Comparison of ENCODE assay signal across 11 mouse cellular contexts in genomic region chr4:45966716-45967115, GRCm38 (mm10). TPM values are rescaled to one million over a fixed set of nuclear protein-coding genes. Genes with fewer than 3 reads are reported as not detected.
DNase-seq lines count a peak whose midpoint lies in the region; ATAC-seq and TF ChIP-seq lines count a peak whose summit lies in the region.
"Had no signal": no experiment of that assay in that cellular context is flagged by ENCODE, and none has a peak within 500 bp of the region (broad histone marks: within the 10 kb centered on the region; RNA-seq: fewer than 3 reads in every experiment).

No protein-coding gene starts in this region.

- peak overlapping the region; percentile 51 for H3K27ac ChIP-seq in heart, embryonic 11.5 days (ENCODE audit: low read depth, low read length)
- H3K27ac ChIP-seq in kidney, adult 2 months (ENCODE audit: insufficient read depth, low read depth, low read length) = peak overlapping the region; percentile 37
- peak overlapping the region; percentile 75 for H3K27ac ChIP-seq in liver, embryonic 16.5 days (ENCODE audit: low read length)
- H3K27ac ChIP-seq in hindbrain, embryonic 14.5 days = no peak overlapping the region

- 0 out of 2 replicates have a peak overlapping the region, but pooled peaks have one; percentile 17 for H3K9ac ChIP-seq in heart, embryonic 11.5 days (ENCODE audit: low read depth, low read length)
- no peak overlapping the region for H3K9ac ChIP-seq in liver, embryonic 16.5 days (ENCODE audit: low read depth, low read length)
- no peak overlapping the region for H3K9ac ChIP-seq in hindbrain, embryonic 14.5 days

- H3K27me3 ChIP-seq in heart, embryonic 11.5 days (ENCODE audit: control insufficient read depth, insufficient read depth, low read length) = no peaks in the 10 kb centered on the region
- H3K27me3 ChIP-seq in kidney, adult 2 months (replicated peaks; ENCODE audit: control insufficient read depth, insufficient read depth, low read length) = no peaks in the 10 kb centered on the region
- H3K27me3 ChIP-seq in liver, embryonic 16.5 days (ENCODE audit: control insufficient read depth, insufficient read depth, low read depth, low read length) = no peaks in the 10 kb centered on the region
- H3K27me3 ChIP-seq in hindbrain, embryonic 14.5 days (ENCODE audit: control insufficient read depth, insufficient read depth, low read length) = no peaks in the 10 kb centered on the region
- H3K27me3 ChIP-seq: megakaryocyte, embryonic 14.5 days had no signal

- no peak for ATAC-seq in heart, embryonic 11.5 days (replicated peaks; ENCODE audit: insufficient number of reproducible peaks, low FRiP score, low TSS enrichment)
- peak; percentile 59 for ATAC-seq in liver, embryonic 16.5 days (ENCODE audit: low read depth)
- no peak for ATAC-seq in hindbrain, embryonic 14.5 days (ENCODE audit: low FRiP score)

- no peak for TF ChIP-seq CTCF in brain, embryonic 14.5 days (IDR thresholded peaks at IDR 0.05; ENCODE audit: borderline replicate concordance, extremely low read depth, insufficient read depth, insufficient read length)
- no peak for TF ChIP-seq CTCF in kidney, adult 2 months (conservative IDR thresholded peaks at IDR 0.05; ENCODE audit: insufficient read depth, insufficient read length, low read depth, low read length)

- H3K9me3 ChIP-seq in heart, embryonic 11.5 days (replicated peaks; ENCODE audit: control insufficient read depth, low read length) = no peaks in the 10 kb centered on the region
- H3K9me3 ChIP-seq in liver, embryonic 16.5 days (replicated peaks; ENCODE audit: control insufficient read depth, low read length) = no peaks in the 10 kb centered on the region
- H3K9me3 ChIP-seq in hindbrain, embryonic 14.5 days (ENCODE audit: control insufficient read depth, low read length) = no peaks in the 10 kb centered on the region
- H3K9me3 ChIP-seq: megakaryocyte, embryonic 14.5 days had no signal

- peaks cover 38% of the 10 kb centered on the region for H3K4me1 ChIP-seq in heart, embryonic 11.5 days (ENCODE audit: control insufficient read depth, insufficient read depth, low read length)
- H3K4me1 ChIP-seq in kidney, adult 2 months (ENCODE audit: control insufficient read depth, insufficient read depth, low read length) = peaks cover 18% of the 10 kb centered on the region
- H3K4me1 ChIP-seq in liver, embryonic 16.5 days (ENCODE audit: control insufficient read depth, low read depth, low read length) = peaks cover 3% of the 10 kb centered on the region; the same call in 1 of the 2 replicates
- H3K4me1 ChIP-seq in hindbrain, embryonic 14.5 days (replicated peaks; ENCODE audit: control insufficient read depth, insufficient read depth, low read length) = 0 out of 2 replicates have a peak, but pooled peaks cover 8% of the 10 kb centered on the region

- 10% methylated on average over 6 of the region's 6 CpGs for WGBS in heart, embryonic 11.5 days (ENCODE audit: insufficient replicate concordance)
- 17% methylated on average over 6 of the region's 6 CpGs for WGBS in kidney, adult 2 months
- 25% methylated on average over 6 of the region's 6 CpGs for WGBS in liver, embryonic 16.5 days (ENCODE audit: insufficient replicate concordance)
- 38% methylated on average over 6 of the region's 6 CpGs for WGBS in hindbrain, embryonic 14.5 days

- 0 out of 2 replicates have a peak overlapping the region, but pooled peaks have one; percentile 23 for H3K4me3 ChIP-seq in heart, embryonic 11.5 days (ENCODE audit: low read depth, low read length)
- H3K4me3 ChIP-seq in kidney, adult 2 months (ENCODE audit: insufficient read depth, low read depth, low read length) = no peak overlapping the region
- no peak overlapping the region for H3K4me3 ChIP-seq in liver, embryonic 16.5 days (ENCODE audit: low read depth, low read length)
- H3K4me3 ChIP-seq in hindbrain, embryonic 14.5 days (replicated peaks; ENCODE audit: low read length) = no peak overlapping the region
- H3K4me3 ChIP-seq: megakaryocyte, embryonic 14.5 days had no signal

- peak overlapping the region; percentile 67 for H3K4me2 ChIP-seq in heart, embryonic 11.5 days
- 0 out of 2 replicates have a peak overlapping the region, but pooled peaks have one; percentile 29 for H3K4me2 ChIP-seq in liver, embryonic 16.5 days (ENCODE audit: low read depth, low read length)
- no peak overlapping the region for H3K4me2 ChIP-seq in hindbrain, embryonic 14.5 days (replicated peaks)

- no peaks in the 10 kb centered on the region for H3K36me3 ChIP-seq in heart, embryonic 11.5 days (ENCODE audit: control insufficient read depth, insufficient read depth, low read length)
- H3K36me3 ChIP-seq in kidney, adult 2 months (ENCODE audit: control insufficient read depth, insufficient read depth, low read length) = no peaks in the 10 kb centered on the region
- H3K36me3 ChIP-seq in liver, embryonic 16.5 days (ENCODE audit: control insufficient read depth, insufficient read depth) = no peaks in the 10 kb centered on the region
- no peaks in the 10 kb centered on the region for H3K36me3 ChIP-seq in hindbrain, embryonic 14.5 days (replicated peaks; ENCODE audit: control insufficient read depth, insufficient read depth)

- no peak for TF ChIP-seq POLR2A in brain, embryonic 14.5 days (IDR thresholded peaks at IDR 0.05; ENCODE audit: borderline replicate concordance, extremely low read depth, insufficient read depth, insufficient read length, poor library complexity, severe bottlenecking)
- TF ChIP-seq POLR2A in kidney, adult 2 months (IDR thresholded peaks at IDR 0.05; ENCODE audit: low read depth, low read length) = no peak

- DNase-seq in heart, adult 18-20 months = no peak
- peak; percentile 12 for DNase-seq in brain, embryonic 14.5 days (ENCODE audit: low read depth)
- DNase-seq in kidney, adult 2 months = peak; percentile 74
- DNase-seq in left cerebral cortex, adult 8-10 months (ENCODE audit: low spot score in 2 of 2) = no peak
- no peak for DNase-seq in hindbrain, embryonic 14.5 days (ENCODE audit: low spot score)
- DNase-seq in cerebellum, postnatal 25 days = no peak
- DNase-seq: cerebellum, adult 11-12 months; thymus, postnatal 14 days had no signal

RNA-seq across cellular contexts. Expression of gene Tdrd7, which starts 1.6 kb away (rescaled TPM):
- polyA plus RNA-seq in heart, embryonic 11.5 days (2014; fragmentation: Nextera tagmentation; extraction: Ambion mirVana) = 19.1 and 19.2 TPM in 2 replicates
- 10 to 100 TPM; 11.0 to 12.3 TPM for total RNA-seq in heart, adult 18-20 months (2021)
- polyA plus RNA-seq in brain, embryonic 14.5 days (2012; rRNA removed) = 16.5 and 22.7 TPM in 2 replicates
- 13.2 and 19.1 TPM in 2 replicates for polyA plus RNA-seq in kidney, adult 2 months (2012; rRNA removed)
- polyA plus RNA-seq in liver, embryonic 16.5 days (2015; fragmentation: Nextera tagmentation; extraction: Ambion mirVana) = 11.9 and 12.1 TPM in 2 replicates
- total RNA-seq in left cerebral cortex, adult 8-10 months (2022) = 10 to 100 TPM; 29.8 to 38.7 (median 33.5) TPM
- polyA plus RNA-seq in hindbrain, embryonic 14.5 days (2014; fragmentation: Nextera tagmentation; extraction: Ambion mirVana) = 32.6 and 36.4 TPM in 2 replicates

Comparison
In these comparisons a context has a peak if more than half of its experiments do, and no peak if none do; other contexts are left out.
1. DNase-seq: peak in brain, embryonic 14.5 days (single experiment) and kidney, adult 2 months (single experiment); none in heart, adult 18-20 months (0 of 2), left cerebral cortex, adult 8-10 months (0 of 2), hindbrain, embryonic 14.5 days (single experiment) and cerebellum, postnatal 25 days (0 of 2).